Mouse (Mus musculus) C2C12 (cell line): ENCODE results near the gene Lypla2. TPM values are rescaled to one million over a fixed set of nuclear protein-coding genes. Genes with fewer than 3 reads are reported as not detected.

ENCODE experiments used
- H3K27me3 ChIP-seq: one replicate; pipeline ENCODE4 v1.6.1; 2011; ENCODE audit not compliant: control insufficient read depth, insufficient read depth, insufficient read length
- H3K36me3 ChIP-seq: one replicate; pipeline ENCODE4 v1.6.1; 2011; ENCODE audit not compliant: control insufficient read depth, insufficient read depth
- H3K4me3 ChIP-seq: one replicate; pipeline ENCODE4 v1.5.1; 2011; ENCODE audit warnings: mild to moderate bottlenecking, control low read depth; ENCODE audit not compliant: poor library complexity, insufficient read depth, severe bottlenecking
- H3K79me2 ChIP-seq: one replicate; pipeline ENCODE4 v1.6.1; 2011; ENCODE audit not compliant: control insufficient read depth, insufficient read depth
- H3K79me3 ChIP-seq: one replicate; pipeline ENCODE4 v1.6.1; 2011; ENCODE audit warnings: low read depth, control low read depth
- H3ac ChIP-seq: one replicate; pipeline ENCODE3; 2011; ENCODE audit warnings: low read depth; ENCODE audit not compliant: control insufficient read depth, insufficient read length
- CEBPB ChIP-seq: IDR thresholded peaks from one replicate; pipeline ENCODE4 v1.6.1; 2011; ENCODE audit warnings: low read depth, mild to moderate bottlenecking, control low read depth, moderate library complexity
- CTCF ChIP-seq: IDR thresholded peaks from one replicate; pipeline ENCODE4 v1.5.1; 2011; ENCODE audit not compliant: control insufficient read depth, insufficient read depth, insufficient read length
- FOSL1 ChIP-seq: IDR thresholded peaks from one replicate; pipeline ENCODE4 v1.8.0; 2011; ENCODE audit warnings: mild to moderate bottlenecking, low read length; ENCODE audit not compliant: poor library complexity, insufficient read depth, severe bottlenecking
- MAX ChIP-seq: IDR thresholded peaks from one replicate; pipeline ENCODE4 v1.6.1; 2011; ENCODE audit warnings: mild to moderate bottlenecking, control low read depth
- MYOD1 ChIP-seq: IDR thresholded peaks from one replicate; pipeline ENCODE4 v1.6.1; 2011; ENCODE audit warnings: low read depth; ENCODE audit not compliant: control insufficient read depth, insufficient read length
- MYOG ChIP-seq: IDR thresholded peaks from one replicate; pipeline ENCODE4 v1.6.1; 2011; ENCODE audit not compliant: control insufficient read depth, insufficient read length; ENCODE audit errors: extremely low read depth
- USF1 ChIP-seq: IDR thresholded peaks from one replicate; pipeline ENCODE4 v1.6.1; 2011; ENCODE audit warnings: low read depth, mild to moderate bottlenecking, control low read depth, moderate library complexity
- polyA plus RNA-seq: library from polyadenylated mRNA; unstranded; fragments of >200 nt; fragmentation: generic; extraction: Trizol; gene quantifications from one replicate; pipeline ENCODE4 v1.2.1, GENCODE M21; 2012; ENCODE audit warnings: missing spikeins

Gene Lypla2
- polyA plus RNA-seq, 1 experiment: 70.1 TPM

DNA sequence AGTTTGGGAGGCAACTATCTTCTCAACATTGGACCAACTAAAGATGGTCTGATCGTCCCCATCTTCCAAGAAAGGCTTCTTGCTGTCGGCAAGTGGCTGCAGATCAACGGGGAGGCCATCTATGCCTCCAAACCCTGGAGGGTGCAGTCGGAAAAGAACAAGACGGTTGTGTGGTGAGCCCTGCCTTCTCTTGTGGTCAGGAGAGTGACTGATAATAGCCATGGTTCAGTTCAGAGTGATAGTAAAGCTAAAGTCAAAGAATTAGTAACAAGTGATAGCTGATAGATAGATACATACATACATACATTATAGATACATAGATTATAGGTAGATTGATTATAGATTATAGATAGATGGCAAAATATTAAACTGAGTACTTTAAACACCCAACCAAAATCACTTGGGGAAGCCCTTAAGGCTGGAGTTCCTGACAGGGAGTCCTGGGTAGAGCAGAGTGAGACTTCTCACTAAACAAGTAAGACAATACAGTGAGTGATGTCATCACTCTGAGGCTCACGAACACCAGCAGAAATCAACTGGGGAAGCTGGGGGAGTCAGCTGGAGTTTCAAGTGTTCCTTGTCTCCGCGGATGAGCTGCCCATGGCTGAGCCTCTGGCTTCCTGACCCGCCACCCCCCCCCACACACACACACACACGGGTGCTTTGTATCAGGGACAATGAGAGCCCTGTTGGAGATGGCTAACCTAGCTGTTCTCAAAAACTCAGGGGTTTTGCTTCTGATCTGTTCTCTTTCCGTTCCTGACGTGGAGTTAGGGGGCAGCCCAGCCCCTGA, 37.5 kb downstream of the Lypla2 start:
- TF ChIP-seq MAX (no peak), MYOD1 (no peak), CTCF (no peak), FOSL1 (no peak), USF1 (no peak), CEBPB (no peak)
- Histone ChIP-seq H3K79me3 (no peaks in the 10 kb centered on the region), H3K27me3 (no peaks in the 10 kb centered on the region), H3K36me3 (no peaks in the 10 kb centered on the region), H3K79me2 (no peaks in the 10 kb centered on the region), H3ac (no peak overlapping the region), H3K4me3 (no peak overlapping the region)

DNA sequence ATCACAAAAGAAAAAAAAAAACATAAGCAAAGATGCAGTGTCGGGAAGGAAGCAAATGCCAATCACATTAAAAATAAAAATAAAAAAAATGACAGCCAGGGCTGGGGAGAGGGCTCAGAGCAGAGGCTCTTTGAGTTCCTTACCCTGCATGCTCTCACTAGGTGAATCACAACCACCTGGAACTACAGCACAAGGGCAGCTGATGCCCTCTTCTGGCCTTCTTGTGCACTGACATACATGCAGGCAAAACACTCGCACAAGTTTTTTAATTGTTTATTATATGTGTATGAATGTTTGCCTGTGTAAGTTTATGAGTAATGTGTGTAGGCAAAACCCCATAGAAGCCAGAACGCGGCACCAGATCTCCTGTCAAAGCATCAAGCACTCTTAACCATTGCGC, 40.6 kb downstream of the Lypla2 start:
- Histone ChIP-seq H3K79me2 (no peaks in the 10 kb centered on the region), H3K79me3 (no peaks in the 10 kb centered on the region), H3K36me3 (no peaks in the 10 kb centered on the region), H3K4me3 (no peak overlapping the region), H3ac (no peak overlapping the region), H3K27me3 (no peaks in the 10 kb centered on the region)
- TF ChIP-seq MAX (no peak), CEBPB (no peak), CTCF (peak; percentile 28)

DNA sequence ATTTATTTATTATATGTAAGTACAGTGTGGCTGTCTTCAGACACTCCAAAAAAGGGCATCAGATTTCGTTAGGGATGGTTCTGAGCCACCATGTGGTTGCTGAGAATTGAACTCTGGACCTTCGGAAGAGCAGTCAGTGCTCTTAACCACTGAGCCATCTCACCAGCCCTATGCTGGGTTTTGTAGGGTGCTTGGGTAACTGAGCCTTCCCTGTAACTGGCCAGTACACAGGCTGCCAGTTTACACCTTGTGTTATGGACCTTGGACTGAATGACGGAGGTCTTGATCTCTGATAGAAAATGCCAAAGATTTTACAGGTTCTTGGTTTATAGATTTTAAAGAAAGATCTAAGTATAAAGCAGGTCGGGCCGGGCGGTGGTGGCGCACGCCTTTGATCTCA, 42.2 kb downstream of the Lypla2 start:
- H3K79me2 ChIP-seq: no peaks in the 10 kb centered on the region
- H3K79me3 ChIP-seq: no peaks in the 10 kb centered on the region
- TF ChIP-seq FOSL1 (no peak), MYOG (no peak), CTCF (no peak), USF1 (no peak), CEBPB (no peak), MAX (no peak), MYOD1 (no peak)
- H3K36me3 ChIP-seq: no peaks in the 10 kb centered on the region
- no peaks in the 10 kb centered on the region for H3K27me3 ChIP-seq
- no peak overlapping the region for H3K4me3 ChIP-seq
- H3ac ChIP-seq: no peak overlapping the region

DNA sequence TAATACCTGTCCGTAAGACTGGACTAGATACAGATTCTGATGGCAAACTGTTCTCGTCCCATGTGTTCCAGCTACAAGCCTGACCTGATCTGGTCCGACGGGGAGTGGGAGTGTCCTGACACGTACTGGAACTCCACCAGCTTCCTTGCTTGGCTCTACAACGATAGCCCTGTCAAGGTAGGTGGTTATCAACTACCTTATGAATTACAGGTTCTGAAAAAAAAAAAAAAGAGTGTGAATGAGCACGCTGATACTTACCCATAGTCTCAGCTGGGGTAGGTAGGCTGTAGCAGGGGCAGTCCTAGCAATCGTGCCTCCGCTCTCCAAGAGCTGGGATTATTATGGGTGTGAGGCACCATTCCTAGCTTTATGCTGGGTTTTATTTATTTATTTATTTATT, 42.6 kb downstream of the Lypla2 start:
- Histone ChIP-seq H3K36me3 (no peaks in the 10 kb centered on the region), H3K79me3 (no peaks in the 10 kb centered on the region), H3ac (no peak overlapping the region), H3K4me3 (no peak overlapping the region), H3K79me2 (no peaks in the 10 kb centered on the region), H3K27me3 (no peaks in the 10 kb centered on the region)
- TF ChIP-seq CTCF (no peak), CEBPB (no peak)

DNA sequence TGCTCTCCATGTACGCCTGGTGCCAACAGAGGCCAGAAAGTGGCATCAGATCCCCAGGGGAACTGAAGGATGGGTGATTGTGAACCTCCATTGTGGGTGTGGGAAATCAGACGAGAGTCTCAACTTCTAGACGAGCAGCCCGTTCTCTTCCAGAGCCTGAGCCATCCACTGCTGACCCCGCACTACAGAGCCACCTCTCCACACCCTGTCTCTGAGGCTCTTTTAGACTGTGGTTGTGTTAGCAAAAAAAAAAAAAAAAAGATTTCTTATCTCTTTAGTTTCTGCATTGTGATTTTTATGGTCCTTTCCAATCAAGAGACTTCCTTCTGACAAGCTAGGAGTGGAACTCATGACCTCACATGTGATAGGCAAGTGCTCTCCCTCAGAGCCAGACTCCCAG, 43.0 kb downstream of the Lypla2 start:
- Histone ChIP-seq H3K36me3 (no peaks in the 10 kb centered on the region), H3K4me3 (no peak overlapping the region), H3K27me3 (no peaks in the 10 kb centered on the region), H3K79me3 (no peaks in the 10 kb centered on the region), H3ac (no peak overlapping the region), H3K79me2 (no peaks in the 10 kb centered on the region)
- TF ChIP-seq MYOD1 (no peak), CTCF (no peak), CEBPB (no peak), MAX (no peak), USF1 (no peak), FOSL1 (no peak), MYOG (no peak)

DNA sequence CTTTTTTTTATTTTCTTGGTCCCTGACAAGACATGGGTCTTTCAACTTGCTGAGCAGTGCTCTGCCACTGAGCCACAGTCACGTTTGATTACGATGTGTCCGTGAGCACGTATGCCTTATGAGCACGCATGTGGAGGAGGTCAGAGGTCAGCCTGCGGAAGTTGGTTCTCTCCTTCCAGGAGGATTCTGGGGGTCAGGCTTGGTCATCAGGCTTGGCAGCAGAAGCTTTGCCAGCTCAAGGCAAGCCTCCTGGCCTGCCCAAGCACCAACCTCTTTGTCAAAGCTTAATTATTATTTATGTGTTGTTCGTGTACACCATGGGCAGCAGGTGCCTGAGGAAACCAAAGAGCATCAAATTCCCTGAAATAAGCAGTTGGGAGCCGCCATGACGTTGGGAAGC, 44.0 kb downstream of the Lypla2 start:
- H3K27me3 ChIP-seq: no peaks in the 10 kb centered on the region
- no peak overlapping the region for H3ac ChIP-seq
- no peaks in the 10 kb centered on the region for H3K79me2 ChIP-seq
- TF ChIP-seq MAX (no peak), USF1 (no peak), MYOG (no peak)
- H3K4me3 ChIP-seq: no peak overlapping the region
- H3K36me3 ChIP-seq: peaks cover under 1% of the 10 kb centered on the region
- no peaks in the 10 kb centered on the region for H3K79me3 ChIP-seq
